Mouse (Mus musculus): Measurements from ENCODE around the gene Cacna1a. TPM values are rescaled to one million over a fixed set of nuclear protein-coding genes. Genes with fewer than 3 reads are reported as not detected.

Gene Cacna1a
- polyA plus RNA-seq, 1 experiment from 2014 or later = 6.3 TPM

GRCm38 (mm10) chr8:84417840-84418239, 29.6 kb downstream of the Cacna1a start:
- Histone ChIP-seq H3K4me1 (ENCODE audit: control insufficient read depth, insufficient read depth, low read length) (peaks cover 5% of the 10 kb centered on the region), H3K9me3 (ENCODE audit: control insufficient read depth, low read length) (no peaks in the 10 kb centered on the region), H3K27ac (ENCODE audit: low read depth, low read length) (no peak overlapping the region), H3K36me3 (ENCODE audit: control insufficient read depth, insufficient read depth, low read length) (no peaks in the 10 kb centered on the region), H3K4me2 (no peak overlapping the region), H3K4me3 (ENCODE audit: low read depth, low read length) (no peak overlapping the region), H3K9ac (ENCODE audit: low read length) (no peak overlapping the region; the same call in 1 of the 2 replicates), H3K27me3 (ENCODE audit: control insufficient read depth, insufficient read depth, low read length) (no peaks in the 10 kb centered on the region)
- no peak for DNase-seq (ENCODE audit: low spot score, missing footprints)
- whole genome bisulfite sequencing = 52% methylated on average over 5 of the region's 5 CpGs
- no peak for ATAC-seq (ENCODE audit: low FRiP score)

DNA sequence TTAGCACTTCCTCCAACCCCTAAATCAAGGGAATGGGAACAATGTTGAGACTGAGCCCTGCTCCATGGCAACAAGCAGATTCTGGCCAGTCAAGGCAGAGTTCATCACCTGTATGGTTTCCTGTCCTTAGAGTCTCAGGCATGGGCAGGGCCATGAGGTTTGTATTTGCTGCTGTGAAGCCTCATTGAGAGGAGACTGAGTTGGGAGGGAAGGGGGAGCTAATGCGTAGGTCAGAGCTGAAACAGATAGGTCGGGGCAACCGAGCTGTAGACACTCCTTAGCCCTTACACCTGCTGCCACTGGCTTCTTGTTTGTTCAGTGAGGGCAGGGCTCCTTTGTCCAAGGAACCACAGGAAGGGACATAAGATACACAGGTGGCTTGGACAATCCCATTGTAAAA, 36.2 kb downstream of the Cacna1a start:
- H3K9me3 ChIP-seq (ENCODE audit: control insufficient read depth, low read length) = no peaks in the 10 kb centered on the region
- no peak overlapping the region for H3K27ac ChIP-seq (ENCODE audit: low read depth, low read length)
- no peaks in the 10 kb centered on the region for H3K27me3 ChIP-seq (ENCODE audit: control insufficient read depth, insufficient read depth, low read length)
- no peak for ATAC-seq (ENCODE audit: low FRiP score)
- H3K4me3 ChIP-seq (ENCODE audit: low read depth, low read length) = no peak overlapping the region
- H3K9ac ChIP-seq (ENCODE audit: low read length) = no peak overlapping the region
- H3K36me3 ChIP-seq (ENCODE audit: control insufficient read depth, insufficient read depth, low read length) = no peaks in the 10 kb centered on the region
- 0 out of 2 replicates have a peak, but pooled peaks cover 2% of the 10 kb centered on the region for H3K4me1 ChIP-seq (ENCODE audit: control insufficient read depth, insufficient read depth, low read length)
- WGBS = 84% methylated on average over 3 of the region's 3 CpGs
- H3K4me2 ChIP-seq = no peak overlapping the region
- DNase-seq (ENCODE audit: low spot score, missing footprints) = no peak

- ATAC-seq (ENCODE audit: low FRiP score) (no peak), DNase-seq (ENCODE audit: low spot score, missing footprints) (no peak)
- Histone ChIP-seq H3K27me3 (ENCODE audit: control insufficient read depth, insufficient read depth, low read length) (no peaks in the 10 kb centered on the region), H3K4me2 (no peak overlapping the region), H3K4me1 (ENCODE audit: control insufficient read depth, insufficient read depth, low read length) (0 out of 2 replicates have a peak, but pooled peaks cover 2% of the 10 kb centered on the region), H3K9me3 (ENCODE audit: control insufficient read depth, low read length) (no peaks in the 10 kb centered on the region), H3K27ac (ENCODE audit: low read depth, low read length) (no peak overlapping the region), H3K9ac (ENCODE audit: low read length) (no peak overlapping the region), H3K36me3 (ENCODE audit: control insufficient read depth, insufficient read depth, low read length) (no peaks in the 10 kb centered on the region), H3K4me3 (ENCODE audit: low read depth, low read length) (no peak overlapping the region)
- 85% methylated on average over 7 of the region's 7 CpGs for WGBS
These were observed 37.8 kb downstream of the Cacna1a start for GRCm38 (mm10) chr8:84426087-84426486.

DNA sequence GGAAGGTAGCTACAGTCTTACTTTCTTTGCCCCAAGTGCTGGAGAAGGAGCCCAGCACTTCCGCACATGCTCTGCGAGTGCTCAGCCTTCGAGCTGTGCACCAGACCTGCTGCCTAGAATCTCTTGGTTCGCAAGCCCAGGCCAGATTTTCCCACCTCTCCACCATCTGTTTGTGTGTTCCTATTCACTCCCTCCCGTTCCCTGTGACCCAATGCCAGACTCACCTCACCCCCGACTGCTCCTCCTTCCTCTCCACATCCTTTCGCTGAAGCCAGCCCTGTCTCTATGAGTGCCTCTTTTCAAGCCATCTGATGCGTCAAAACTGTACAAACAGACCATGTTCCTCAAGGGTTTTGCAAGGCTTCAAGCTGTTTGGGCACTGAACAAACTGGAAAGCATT, 38.3 kb downstream of the Cacna1a start:
- H3K4me3 ChIP-seq (ENCODE audit: low read depth, low read length) = no peak overlapping the region
- H3K27me3 ChIP-seq (ENCODE audit: control insufficient read depth, insufficient read depth, low read length) = no peaks in the 10 kb centered on the region
- no peak overlapping the region for H3K9ac ChIP-seq (ENCODE audit: low read length)
- no peak overlapping the region for H3K4me2 ChIP-seq
- H3K9me3 ChIP-seq (ENCODE audit: control insufficient read depth, low read length) = no peaks in the 10 kb centered on the region
- 92% methylated on average over 8 of the region's 8 CpGs for WGBS
- H3K4me1 ChIP-seq (ENCODE audit: control insufficient read depth, insufficient read depth, low read length) = 0 out of 2 replicates have a peak, but pooled peaks cover 2% of the 10 kb centered on the region
- H3K27ac ChIP-seq (ENCODE audit: low read depth, low read length) = no peak overlapping the region
- no peak for ATAC-seq (ENCODE audit: low FRiP score)
- no peaks in the 10 kb centered on the region for H3K36me3 ChIP-seq (ENCODE audit: control insufficient read depth, insufficient read depth, low read length)
- no peak for DNase-seq (ENCODE audit: low spot score, missing footprints)

DNA sequence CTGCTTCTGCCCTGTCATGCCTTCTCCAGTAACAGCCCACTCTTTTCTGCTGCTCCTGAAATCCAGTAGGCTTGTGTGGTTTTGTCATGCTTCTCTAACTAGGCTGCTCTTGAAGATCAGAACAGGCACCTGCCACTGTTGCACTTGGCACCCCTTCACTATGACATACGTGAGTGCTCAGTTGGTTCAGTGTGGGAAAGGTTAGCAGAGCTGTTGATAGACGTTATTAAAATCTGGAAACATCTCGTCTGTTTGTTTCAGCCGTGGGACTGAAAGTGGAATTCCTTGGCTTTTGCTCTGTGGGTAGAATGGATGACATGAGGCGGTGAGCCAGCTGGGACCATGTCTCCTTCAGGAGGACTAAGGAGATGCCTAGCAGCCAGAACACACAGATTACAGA, 39.8 kb downstream of the Cacna1a start:
- 92% methylated on average over 5 of the region's 5 CpGs for WGBS
- ATAC-seq (ENCODE audit: low FRiP score) = no peak
- no peak for DNase-seq (ENCODE audit: low spot score, missing footprints)
- Histone ChIP-seq H3K27me3 (ENCODE audit: control insufficient read depth, insufficient read depth, low read length) (no peaks in the 10 kb centered on the region), H3K36me3 (ENCODE audit: control insufficient read depth, insufficient read depth, low read length) (no peaks in the 10 kb centered on the region), H3K27ac (ENCODE audit: low read depth, low read length) (no peak overlapping the region), H3K9ac (ENCODE audit: low read length) (no peak overlapping the region), H3K4me2 (no peak overlapping the region), H3K9me3 (ENCODE audit: control insufficient read depth, low read length) (no peaks in the 10 kb centered on the region), H3K4me1 (ENCODE audit: control insufficient read depth, insufficient read depth, low read length) (0 out of 2 replicates have a peak, but pooled peaks cover 2% of the 10 kb centered on the region), H3K4me3 (ENCODE audit: low read depth, low read length) (no peak overlapping the region)

- Histone ChIP-seq H3K36me3 (ENCODE audit: control insufficient read depth, insufficient read depth, low read length) (no peaks in the 10 kb centered on the region), H3K9me3 (ENCODE audit: control insufficient read depth, low read length) (no peaks in the 10 kb centered on the region), H3K4me1 (ENCODE audit: control insufficient read depth, insufficient read depth, low read length) (0 out of 2 replicates have a peak, but pooled peaks cover 2% of the 10 kb centered on the region), H3K9ac (ENCODE audit: low read length) (no peak overlapping the region), H3K4me3 (ENCODE audit: low read depth, low read length) (no peak overlapping the region), H3K4me2 (no peak overlapping the region), H3K27ac (ENCODE audit: low read depth, low read length) (no peak overlapping the region), H3K27me3 (ENCODE audit: control insufficient read depth, insufficient read depth, low read length) (no peaks in the 10 kb centered on the region)
- ATAC-seq (ENCODE audit: low FRiP score) = no peak
- DNase-seq (ENCODE audit: low spot score, missing footprints) = no peak
- 32% methylated on average over 4 of the region's 4 CpGs for WGBS
These were observed 40.8 kb downstream of the Cacna1a start for GRCm38 (mm10) chr8:84429014-84429413.

- Histone ChIP-seq H3K27ac (ENCODE audit: low read depth, low read length) (no peak overlapping the region), H3K27me3 (ENCODE audit: control insufficient read depth, insufficient read depth, low read length) (no peaks in the 10 kb centered on the region), H3K9ac (ENCODE audit: low read length) (no peak overlapping the region), H3K4me1 (ENCODE audit: control insufficient read depth, insufficient read depth, low read length) (0 out of 2 replicates have a peak, but pooled peaks cover 2% of the 10 kb centered on the region), H3K9me3 (ENCODE audit: control insufficient read depth, low read length) (no peaks in the 10 kb centered on the region), H3K36me3 (ENCODE audit: control insufficient read depth, insufficient read depth, low read length) (no peaks in the 10 kb centered on the region), H3K4me3 (ENCODE audit: low read depth, low read length) (no peak overlapping the region), H3K4me2 (no peak overlapping the region)
- ATAC-seq (ENCODE audit: low FRiP score) (no peak), DNase-seq (ENCODE audit: low spot score, missing footprints) (no peak)
- 28% methylated on average over 5 of the region's 5 CpGs for WGBS
These were observed 41.3 kb downstream of the Cacna1a start for GRCm38 (mm10) chr8:84429492-84429891.

- no peaks in the 10 kb centered on the region for H3K4me1 ChIP-seq (ENCODE audit: control insufficient read depth, insufficient read depth, low read length)
- H3K4me2 ChIP-seq = no peak overlapping the region
- H3K9me3 ChIP-seq (ENCODE audit: control insufficient read depth, low read length) = no peaks in the 10 kb centered on the region
- no peak overlapping the region for H3K4me3 ChIP-seq (ENCODE audit: low read depth, low read length)
- H3K9ac ChIP-seq (ENCODE audit: low read length) = no peak overlapping the region
- ATAC-seq (ENCODE audit: low FRiP score) = no peak
- no peak overlapping the region for H3K27ac ChIP-seq (ENCODE audit: low read depth, low read length)
- H3K27me3 ChIP-seq (ENCODE audit: control insufficient read depth, insufficient read depth, low read length) = no peaks in the 10 kb centered on the region
- 84% methylated on average over 10 of the region's 10 CpGs for WGBS
- no peak for DNase-seq (ENCODE audit: low spot score, missing footprints)
- H3K36me3 ChIP-seq (ENCODE audit: control insufficient read depth, insufficient read depth, low read length) = no peaks in the 10 kb centered on the region
These were observed 47.1 kb downstream of the Cacna1a start for GRCm38 (mm10) chr8:84435370-84435769.

- no peak for ATAC-seq (ENCODE audit: low FRiP score)
- 89% methylated on average over 7 of the region's 7 CpGs for WGBS
- H3K4me3 ChIP-seq (ENCODE audit: low read depth, low read length) = no peak overlapping the region
These were observed 51.6 kb downstream of the Cacna1a start for GRCm38 (mm10) chr8:84439813-84440212.

More at GRCm38 (mm10) chr8:84439813-84440212, 51.6 kb downstream of the Cacna1a start:
- Histone ChIP-seq H3K9ac (ENCODE audit: low read length) (no peak overlapping the region), H3K4me1 (ENCODE audit: control insufficient read depth, insufficient read depth, low read length) (no peaks in the 10 kb centered on the region), H3K9me3 (ENCODE audit: control insufficient read depth, low read length) (no peaks in the 10 kb centered on the region), H3K27ac (ENCODE audit: low read depth, low read length) (no peak overlapping the region), H3K27me3 (ENCODE audit: control insufficient read depth, insufficient read depth, low read length) (no peaks in the 10 kb centered on the region), H3K4me2 (no peak overlapping the region), H3K36me3 (ENCODE audit: control insufficient read depth, insufficient read depth, low read length) (no peaks in the 10 kb centered on the region)
- DNase-seq (ENCODE audit: low spot score, missing footprints) = no peak
